Mouse (Mus musculus): ENCODE measurements around the gene Gm7030.
"Not testable (repeated sequence)": the region's sequence is repeated elsewhere in the genome, so short reads cannot be mapped to it uniquely, and the experiment has no call there.

- not testable (repeated sequence) for TF ChIP-seq CTCF, POLR2A (IDR thresholded peaks at IDR 0.05; ENCODE audit: insufficient read depth, low read depth, low read length)
Observed at GRCm38 (mm10) chr17:36128525-36128924, 700 bp downstream of the Gm7030 start.

All from olfactory bulb, adult 2 months (tissue).